Mouse (Mus musculus) spleen, postnatal 14 days (tissue): ENCODE data around the gene Rnf215.

ENCODE experiments used
- DNase-seq, 2 experiments: peaks; one replicate each; pipeline ENCODE4 v3.0.0; 2021 to 2022; ENCODE audit warnings: low spot score in 2 of 2

Gene Rnf215

GRCm38 (mm10) chr11:4190677-4191076 is 55.7 kb downstream of the Rnf215 start:
- no peak for DNase-seq
